Mouse (Mus musculus) forebrain, postnatal 0 days (tissue): ENCODE results near the gene Fam214b. TPM values are rescaled to one million over a fixed set of nuclear protein-coding genes. Genes with fewer than 3 reads are reported as not detected.

Experiments used
- ATAC-seq: fragments of 200-750 bp; cut with Nextera tagmentation; 2 replicates; pipeline ENCODE4 v1.8.0; 2017; ENCODE audit warnings: mild to moderate bottlenecking, moderate library complexity
- DNase-seq: peaks from one replicate; pipeline ENCODE4 v3.0.0-alpha.2; 2015
- H3K27ac ChIP-seq: fragments of 300-500 bp; sonication (generic); 2 replicates; pipeline ENCODE4 v1.5.1; 2014; ENCODE audit warnings: low read depth, mild to moderate bottlenecking, antibody characterized with exemption, low read length, moderate library complexity, mixed read lengths
- H3K27me3 ChIP-seq: fragments of 300-500 bp; sonication (generic); 2 replicates; pipeline ENCODE4 v1.6.1; 2014; ENCODE audit warnings: mild to moderate bottlenecking, low read length, mixed read lengths; ENCODE audit not compliant: insufficient read depth
- H3K36me3 ChIP-seq: fragments of 300-500 bp; sonication (generic); 2 replicates; pipeline ENCODE4 v1.6.1; 2014; ENCODE audit warnings: mild to moderate bottlenecking, moderate library complexity; ENCODE audit not compliant: insufficient read depth
- H3K4me1 ChIP-seq: fragments of 300-500 bp; sonication (generic); 2 replicates; pipeline ENCODE4 v1.6.1; 2014; ENCODE audit warnings: antibody characterized with exemption; ENCODE audit not compliant: insufficient read depth
- H3K4me2 ChIP-seq: fragments of 300-500 bp; sonication (generic); 2 replicates; pipeline ENCODE4 v1.6.1; 2014; ENCODE audit warnings: low read depth, mild to moderate bottlenecking, moderate library complexity
- H3K4me3 ChIP-seq: fragments of 300-500 bp; sonication (generic); 2 replicates; pipeline ENCODE4 v1.5.1; 2014; ENCODE audit warnings: low read depth, low read length, mixed read lengths
- H3K9ac ChIP-seq: fragments of 300-500 bp; sonication (generic); 2 replicates; pipeline ENCODE4 v1.6.1; 2014; ENCODE audit warnings: mild to moderate bottlenecking
- H3K9me3 ChIP-seq: fragments of 300-500 bp; sonication (generic); 2 replicates; pipeline ENCODE4 v1.6.1; 2016; ENCODE audit warnings: low read length
- CTCF ChIP-seq: sonication (generic); IDR thresholded peaks from 2 replicates; pipeline ENCODE4 v1.5.1; 2016; ENCODE audit warnings: antibody characterized with exemption, control low read depth, low read depth
- WGBS: fragments of 180-500 bp; shearing (Covaris S2); extraction: QIAGEN DNeasy Blood & Tissue Kit; methylation state at CpG from one replicate; pipeline ENCODE4 v1.1.7; 2014; 5-methylcytosine and 5-hydroxymethylcytosine counted together
- polyA plus RNA-seq: library from polyadenylated mRNA; unstranded; fragments of >200 nt; fragmentation: Nextera tagmentation; extraction: Ambion mirVana; gene quantifications from 2 replicates; pipeline ENCODE4 v1.2.1, GENCODE M21; 2015
- total RNA-seq: library from RNA; depleted of rRNA; stranded (reverse); fragments of >200 nt; gene quantifications from 2 replicates; pipeline ENCODE4 v1.2.3, GENCODE M21; 2014

Gene Fam214b
- total and polyA plus RNA-seq, 2 experiments from 2014 or later, result 30.9 to 42.3 TPM

- H3K27me3 ChIP-seq, result no peaks in the 10 kb centered on the region
These were observed 587 bp upstream of the Fam214b start for GRCm38 (mm10) chr4:43046607-43047006.

GRCm38 (mm10) chr4:43045285-43045658 is 748 bp downstream of the Fam214b start:
- Histone ChIP-seq H3K36me3 (no peaks in the 10 kb centered on the region), H3K4me1 (peaks cover 8% of the 10 kb centered on the region), H3K4me2 (peak overlapping the region; percentile 88), H3K4me3 (peak overlapping the region; percentile 63), H3K9me3 (no peaks in the 10 kb centered on the region), H3K9ac (peak overlapping the region; percentile 64), H3K27ac (peak overlapping the region; percentile 85), H3K27me3 (no peaks in the 10 kb centered on the region)
- DNase-seq (no peak), ATAC-seq (peak; percentile 0; the same call in 1 of the 2 replicates)
- 1% methylated on average over 13 of the region's 13 CpGs for WGBS
- TF ChIP-seq CTCF, result no peak

More at GRCm38 (mm10) chr4:43046607-43047006, 587 bp upstream of the Fam214b start:
- H3K36me3 ChIP-seq, result no peaks in the 10 kb centered on the region
- no peaks in the 10 kb centered on the region for H3K9me3 ChIP-seq
- 59% methylated on average over 5 of the region's 5 CpGs for WGBS
- DNase-seq, result no peak
- no peak overlapping the region for H3K9ac ChIP-seq
- H3K4me1 ChIP-seq, result peaks cover 8% of the 10 kb centered on the region; the same call in 1 of the 2 replicates
- H3K27ac ChIP-seq, result peak overlapping the region; percentile 40; the same call in 1 of the 2 replicates
- no peak for ATAC-seq
- H3K4me2 ChIP-seq, result peak overlapping the region; percentile 88
- 0 out of 2 replicates have a peak overlapping the region, but pooled peaks have one; percentile 2 for H3K4me3 ChIP-seq
- no peak for TF ChIP-seq CTCF

- DNase-seq (no peak), ATAC-seq (no peak)
- no peaks in the 10 kb centered on the region for H3K36me3 ChIP-seq
- H3K4me3 ChIP-seq, result peak overlapping the region; percentile 63
- H3K27ac ChIP-seq, result peak overlapping the region; percentile 85
- no peaks in the 10 kb centered on the region for H3K9me3 ChIP-seq
- peak overlapping the region; percentile 88 for H3K4me2 ChIP-seq
- peaks cover 8% of the 10 kb centered on the region for H3K4me1 ChIP-seq
- no peaks in the 10 kb centered on the region for H3K27me3 ChIP-seq
- no peak for TF ChIP-seq CTCF
- H3K9ac ChIP-seq, result peak overlapping the region; percentile 64
- 1% methylated on average over 4 of the region's 4 CpGs for WGBS
These were observed 1.3 kb downstream of the Fam214b start for GRCm38 (mm10) chr4:43044673-43045072.

GRCm38 (mm10) chr4:43043644-43044357 is 2.2 kb downstream of the Fam214b start:
- H3K4me1 ChIP-seq, result peaks cover 15% of the 10 kb centered on the region
- H3K36me3 ChIP-seq, result no peaks in the 10 kb centered on the region
- ATAC-seq (peak; percentile 57), DNase-seq (peak; percentile 81)
- no peaks in the 10 kb centered on the region for H3K9me3 ChIP-seq
- peak overlapping the region; percentile 63 for H3K4me3 ChIP-seq
- WGBS, result 6% methylated on average over 7 of the region's 7 CpGs
- H3K9ac ChIP-seq, result peak overlapping the region; percentile 15
- H3K27me3 ChIP-seq, result no peaks in the 10 kb centered on the region
- TF ChIP-seq CTCF, result no peak; the same call in 1 of the 2 replicates
- peak overlapping the region; percentile 85 for H3K27ac ChIP-seq
- peak overlapping the region; percentile 88 for H3K4me2 ChIP-seq

- Histone ChIP-seq H3K9ac (no peak overlapping the region), H3K27me3 (no peaks in the 10 kb centered on the region), H3K27ac (no peak overlapping the region), H3K4me2 (peak overlapping the region; percentile 27; the same call in 1 of the 2 replicates), H3K4me3 (no peak overlapping the region), H3K9me3 (no peaks in the 10 kb centered on the region), H3K36me3 (peaks cover 10% of the 10 kb centered on the region), H3K4me1 (peaks cover 17% of the 10 kb centered on the region)
- no peak for TF ChIP-seq CTCF
- no peak for ATAC-seq
- 67% methylated on average over 9 of the region's 9 CpGs for WGBS
- no peak for DNase-seq
These were observed 5.0 kb downstream of the Fam214b start for GRCm38 (mm10) chr4:43040881-43041547.

GRCm38 (mm10) chr4:43040114-43040572 is 5.9 kb downstream of the Fam214b start:
- Histone ChIP-seq H3K4me2 (peak overlapping the region; percentile 85), H3K4me1 (peaks cover 17% of the 10 kb centered on the region), H3K9me3 (no peaks in the 10 kb centered on the region), H3K9ac (peak overlapping the region; percentile 70), H3K4me3 (peak overlapping the region; percentile 74), H3K27me3 (no peaks in the 10 kb centered on the region), H3K27ac (peak overlapping the region; percentile 69), H3K36me3 (peaks cover 19% of the 10 kb centered on the region)
- DNase-seq (peak; percentile 95), ATAC-seq (peak; percentile 97)
- no peak for TF ChIP-seq CTCF
- WGBS, result 2% methylated on average over 25 of the region's 25 CpGs

- DNase-seq (peak; percentile 10), ATAC-seq (peak; percentile 7)
- no peak for TF ChIP-seq CTCF
- peaks cover 23% of the 10 kb centered on the region for H3K36me3 ChIP-seq
- WGBS, result 4% methylated on average over 11 of the region's 11 CpGs
- peaks cover 14% of the 10 kb centered on the region for H3K4me1 ChIP-seq
- peak overlapping the region; percentile 69 for H3K27ac ChIP-seq
- peak overlapping the region; percentile 85 for H3K4me2 ChIP-seq
- H3K9ac ChIP-seq, result peak overlapping the region; percentile 70
- no peaks in the 10 kb centered on the region for H3K27me3 ChIP-seq
- H3K9me3 ChIP-seq, result no peaks in the 10 kb centered on the region
- peak overlapping the region; percentile 74 for H3K4me3 ChIP-seq
These were observed 6.4 kb downstream of the Fam214b start for GRCm38 (mm10) chr4:43039609-43040008.
